Mouse (Mus musculus) c-Kit-negative CD71-positive TER-119-positive erythroid progenitor cells, embryonic 14.5 days (primary cell): ENCODE measurements around the gene Dgkb.

Experiments
- DNase-seq: peaks from one replicate; pipeline ENCODE4 v3.0.0-alpha.2; 2013; ENCODE audit warnings: low read depth, low spot score

Dgkb gene

DNA sequence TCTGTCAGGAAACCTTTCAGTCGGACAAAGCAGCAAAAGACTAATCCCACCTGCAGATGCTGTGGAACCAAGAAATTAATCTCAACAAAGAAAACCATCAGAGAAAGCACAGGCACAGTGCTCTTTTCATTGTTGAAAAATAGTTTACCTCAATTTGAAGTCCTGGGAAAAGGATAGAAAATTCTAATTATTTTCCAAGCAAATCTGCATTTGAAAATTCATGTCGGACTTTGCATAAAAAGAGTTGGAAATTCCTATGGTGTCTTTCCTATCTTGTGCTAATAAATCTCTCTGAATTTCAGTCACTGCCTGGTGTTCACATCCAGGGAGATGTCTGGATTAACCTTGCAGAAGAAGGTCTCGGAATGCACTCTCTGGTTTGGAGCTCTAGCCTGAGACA is at the start of gene Dgkb:
TSS of gene Dgkb (plus strand) at position 301 of the 400 bp plus-strand sequence.
- DNase-seq: no peak

DNA sequence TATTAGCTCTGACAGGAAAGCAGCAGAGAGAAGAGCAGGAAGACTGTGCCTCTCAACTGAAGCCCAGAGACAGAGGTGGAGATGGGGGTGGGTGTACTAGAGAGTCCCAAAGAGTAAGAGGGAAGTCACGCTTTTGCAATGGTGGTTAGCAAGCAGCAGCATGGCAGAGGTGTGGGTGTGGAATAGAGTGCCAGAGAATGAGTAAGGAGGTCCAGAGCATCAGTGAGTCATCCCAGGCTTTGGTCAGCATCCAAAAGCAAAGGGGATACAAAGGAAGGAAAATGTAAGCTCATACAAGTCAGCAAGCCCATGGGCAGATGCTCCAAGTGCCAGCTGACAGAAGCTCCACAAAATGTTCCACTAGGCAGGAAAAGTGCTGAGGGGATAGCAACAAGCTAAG is 47.7 kb upstream of the Dgkb start:
- no peak for DNase-seq

DNA sequence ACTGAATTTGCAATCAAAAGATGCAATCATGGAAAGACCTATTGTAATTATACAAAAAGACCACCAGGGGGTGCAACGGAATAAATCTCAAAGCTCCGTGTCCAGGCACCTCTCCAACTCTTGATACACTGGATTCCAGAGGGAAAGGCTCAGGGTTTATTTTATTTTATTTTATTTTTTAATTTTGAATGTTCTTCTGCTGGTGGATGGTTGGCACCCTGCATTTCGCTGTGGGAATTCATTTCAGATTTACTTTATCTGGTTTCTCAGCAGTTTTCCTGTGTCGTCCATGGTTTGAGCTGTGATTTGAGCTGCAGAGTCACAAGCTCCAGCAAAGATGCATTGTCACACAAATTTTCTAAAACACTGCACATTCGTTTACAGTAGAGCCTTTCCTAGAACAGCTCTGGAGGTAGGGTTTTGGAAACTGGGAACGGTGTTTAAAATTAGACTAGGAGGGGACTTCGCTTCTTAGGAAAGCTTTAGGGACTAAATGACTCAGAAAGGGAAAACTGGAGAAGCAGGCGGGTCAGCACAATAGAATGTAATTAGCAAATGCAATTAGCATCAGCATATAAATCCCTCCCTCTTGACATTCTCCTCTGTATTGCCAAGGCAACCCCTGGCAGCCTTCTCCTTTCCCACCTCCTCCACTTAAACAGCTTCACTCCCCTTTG is 43.7 kb upstream of the Dgkb start:
- DNase-seq: no peak

DNA sequence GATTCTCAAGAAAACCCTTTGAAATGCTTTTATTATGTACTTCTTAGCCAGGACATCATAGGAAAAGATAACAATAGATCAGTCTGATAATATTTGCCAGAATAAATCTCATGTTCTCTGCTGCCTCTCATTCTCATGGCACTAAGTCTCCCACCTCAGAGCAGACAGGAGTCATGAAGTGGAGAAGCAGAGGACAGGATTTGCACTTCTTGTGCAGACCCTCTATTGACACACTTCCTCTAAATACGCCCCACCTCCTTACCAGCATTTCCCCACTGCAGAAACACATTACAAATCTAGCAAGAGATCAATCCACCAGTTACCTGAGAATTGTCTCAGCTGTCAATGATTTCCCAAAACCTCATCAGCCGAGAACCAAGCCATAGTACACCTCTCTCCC is 42.9 kb upstream of the Dgkb start:
- DNase-seq: no peak

DNA sequence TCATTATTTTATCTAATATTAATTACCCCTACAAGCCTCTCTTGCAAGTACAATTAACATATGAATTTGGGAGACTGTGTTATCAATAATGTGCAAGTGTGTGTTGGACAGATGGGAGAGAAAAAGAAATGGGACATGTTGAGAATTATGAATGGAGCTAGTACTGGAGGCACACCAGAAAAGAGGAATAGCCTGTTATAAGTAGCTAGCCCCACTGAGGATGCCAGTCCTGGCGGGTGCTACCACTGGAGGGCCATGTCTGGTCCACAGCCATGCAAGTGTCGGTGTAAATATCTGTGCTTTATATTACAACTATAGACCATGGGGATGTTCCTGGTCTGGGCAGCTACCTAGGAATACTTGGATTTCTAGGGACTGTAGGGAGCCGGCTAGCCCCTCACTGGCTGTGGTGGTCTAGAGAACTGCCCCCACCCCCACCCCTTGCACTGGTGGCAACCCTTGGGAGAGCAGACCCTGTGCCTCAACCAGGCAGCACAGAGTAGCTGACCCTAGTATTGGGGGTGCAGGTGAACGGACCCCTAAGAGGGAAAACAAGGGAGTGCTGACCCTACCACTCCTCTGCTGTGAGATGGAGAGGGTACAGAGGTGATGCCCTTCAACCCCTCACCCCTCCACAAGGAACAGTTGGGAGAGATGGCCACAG is 21.1 kb upstream of the Dgkb start:
- no peak for DNase-seq

DNA sequence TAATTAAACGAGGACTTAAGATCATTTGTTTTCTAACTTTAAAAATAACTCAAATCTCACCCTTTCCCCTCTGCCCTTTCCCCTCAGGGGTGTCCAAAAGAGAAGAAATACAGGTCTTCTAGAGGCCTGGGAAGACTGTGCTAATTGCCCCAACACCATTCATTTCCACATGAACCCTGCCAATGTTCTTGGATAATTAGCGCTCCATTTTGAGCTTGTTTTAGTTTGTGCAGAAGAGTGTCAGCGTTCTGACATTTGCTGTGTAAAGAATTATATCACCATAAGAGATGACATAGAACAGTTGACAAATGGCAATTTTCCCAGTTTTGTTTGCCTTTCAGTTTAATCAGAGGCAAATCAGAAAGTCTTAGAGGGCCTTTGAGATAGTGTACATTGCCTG is 3.4 kb upstream of the Dgkb start:
- no peak for DNase-seq

DNA sequence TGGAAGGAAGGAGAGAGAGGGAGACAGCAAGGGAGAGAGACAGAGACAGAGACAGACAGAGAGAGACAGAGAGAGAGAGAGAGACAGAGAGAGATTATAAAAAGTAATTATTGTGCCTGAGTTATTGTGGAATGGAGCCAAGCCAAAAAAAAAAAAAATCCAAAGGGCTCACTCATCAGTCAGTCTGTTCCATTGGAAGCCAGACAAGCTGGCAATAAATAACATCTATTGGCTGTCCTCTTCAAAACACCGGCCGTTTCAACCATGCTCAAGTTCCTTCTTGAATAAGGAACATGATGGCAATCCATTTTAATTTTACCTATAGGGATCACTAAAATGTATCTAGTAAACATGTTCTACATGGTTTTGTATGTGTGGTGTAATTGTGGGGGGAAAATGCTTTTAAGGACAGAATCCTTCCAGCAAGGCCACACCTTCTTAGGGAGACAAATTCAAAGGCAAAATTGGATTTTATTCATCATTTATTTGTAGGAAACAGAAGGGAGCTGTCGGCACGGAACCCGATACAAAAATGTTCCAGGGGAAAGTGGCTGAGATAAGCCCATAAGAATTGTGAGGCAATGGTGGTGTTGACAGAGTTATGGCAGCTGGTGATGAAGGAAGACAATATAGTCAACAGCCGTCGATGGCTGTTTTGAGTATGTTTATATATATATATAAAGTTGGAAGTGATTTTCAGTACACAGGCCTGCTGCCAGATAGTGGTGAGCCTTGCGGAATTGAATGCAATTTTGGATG is 3.7 kb downstream of the Dgkb start:
- DNase-seq: no peak

DNA sequence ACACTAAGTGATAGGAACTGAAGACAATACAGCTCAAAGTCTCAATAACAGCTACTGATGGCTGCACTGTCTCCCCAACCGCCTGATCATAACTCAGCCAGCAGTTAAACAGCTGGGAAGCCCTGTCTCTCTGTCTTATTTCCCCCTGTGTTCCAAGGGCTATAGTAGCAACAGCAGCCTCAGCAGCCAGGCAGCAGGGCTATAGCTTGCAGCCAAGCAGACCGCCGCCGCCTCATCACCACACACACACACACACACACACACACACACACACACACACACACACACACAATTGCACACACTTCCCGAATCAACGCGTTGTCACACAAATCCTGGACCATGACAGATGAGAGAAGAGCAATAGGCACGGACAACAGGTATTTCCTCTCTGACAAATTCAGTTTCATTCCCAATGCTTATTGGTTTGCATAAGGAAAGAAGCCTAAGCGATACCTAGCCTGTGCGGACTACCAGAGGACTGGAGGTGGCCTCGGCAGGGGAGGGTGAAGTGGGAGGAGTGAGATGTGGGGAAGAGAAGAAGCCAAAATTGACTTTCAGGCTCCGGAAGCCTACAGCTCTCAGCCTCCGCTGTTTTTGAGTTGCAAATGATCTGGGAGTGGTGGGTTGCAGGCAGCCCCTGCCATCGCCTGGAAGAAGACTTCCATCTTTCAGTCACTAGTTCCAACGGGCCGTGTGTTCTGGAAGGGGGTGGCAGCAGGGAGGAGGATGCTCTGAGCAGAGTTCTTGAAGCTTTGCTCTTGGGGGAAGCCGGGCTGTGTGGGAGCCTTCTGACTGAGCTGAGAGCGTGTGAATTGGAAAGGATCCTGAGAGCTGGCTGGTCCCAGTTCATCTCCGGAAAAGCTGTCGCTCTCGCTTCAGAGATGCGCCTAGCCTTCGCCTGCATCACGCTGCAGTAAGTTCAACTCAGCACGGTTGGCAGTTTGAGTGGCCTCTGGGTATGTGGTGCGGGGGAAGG is 62.8 kb downstream of the Dgkb start:
- DNase-seq: no peak

DNA sequence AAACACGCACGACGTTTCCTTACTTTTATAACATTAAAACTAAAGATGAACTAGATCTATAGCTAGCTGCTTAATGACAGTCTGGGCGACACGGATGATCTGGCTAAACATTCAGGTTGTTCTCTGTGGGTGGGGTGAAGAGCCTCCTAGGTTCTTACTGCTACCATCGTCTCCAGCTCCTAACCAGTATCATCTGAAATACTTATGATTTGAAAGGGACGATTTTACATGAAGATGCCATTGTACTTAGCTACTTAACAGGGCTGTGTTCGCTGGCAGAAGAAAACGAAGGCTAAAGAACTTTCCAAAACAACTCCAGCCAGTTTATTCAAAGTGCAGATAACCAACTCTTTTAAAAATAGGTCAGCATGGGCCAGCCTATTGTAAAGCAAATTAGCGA is 63.9 kb downstream of the Dgkb start:
- DNase-seq: no peak

DNA sequence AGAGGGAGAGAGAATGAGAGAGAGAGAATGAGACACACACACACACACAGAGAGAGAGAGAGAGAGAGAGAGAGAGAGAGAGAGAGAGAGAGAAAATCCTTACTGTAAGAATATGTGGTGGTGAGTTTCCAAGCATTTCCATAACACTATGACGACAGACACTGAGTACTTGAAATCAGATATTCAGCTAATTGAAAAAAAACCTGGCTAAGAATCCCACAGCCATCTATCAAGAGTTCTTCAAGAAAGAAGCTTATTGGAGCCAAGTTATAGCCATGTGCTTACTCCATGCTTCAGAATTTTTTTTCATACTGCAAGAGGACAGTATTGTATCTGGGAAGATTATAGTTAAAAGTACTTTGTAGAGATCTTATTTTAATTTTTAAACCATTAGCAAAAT is 65.3 kb downstream of the Dgkb start:
- no peak for DNase-seq

DNA sequence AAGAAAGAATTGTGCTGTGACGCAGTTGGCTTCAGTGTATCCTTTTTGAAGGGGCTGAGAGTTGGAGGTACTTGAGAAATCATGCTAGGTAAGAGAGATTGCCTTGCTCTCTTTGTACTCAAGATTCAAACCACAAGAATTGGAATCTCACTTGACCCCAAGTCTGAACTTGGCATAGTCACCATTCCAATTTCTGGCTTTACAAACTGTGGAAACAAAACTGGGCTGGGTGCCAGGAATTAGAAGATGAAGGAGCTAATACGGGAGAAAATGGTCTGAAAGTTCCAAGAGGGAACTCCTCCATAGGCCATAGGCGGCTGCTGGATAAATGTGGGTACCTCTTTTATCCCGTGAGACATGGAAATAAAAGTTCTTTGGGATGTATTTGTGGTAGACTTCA is 66.3 kb downstream of the Dgkb start:
- no peak for DNase-seq

DNA sequence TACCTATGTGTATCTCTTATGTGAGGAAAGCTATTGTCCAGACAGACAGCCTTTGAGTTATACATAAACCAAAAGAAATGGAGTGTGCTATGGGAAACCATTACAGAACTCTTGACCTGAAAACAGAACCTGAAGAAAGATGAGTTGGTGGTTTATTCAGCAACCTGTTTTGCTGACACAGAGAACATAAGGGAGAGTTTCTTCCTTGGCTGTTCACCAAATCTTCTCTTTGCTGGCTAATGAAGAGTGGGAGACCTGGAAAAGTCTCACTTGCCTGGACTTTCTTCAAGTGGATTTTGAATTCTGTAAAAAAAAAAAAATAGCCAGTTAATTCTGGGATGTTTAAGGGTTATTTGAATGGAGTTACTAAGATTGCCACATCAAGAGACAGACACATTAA is 71.1 kb downstream of the Dgkb start:
- DNase-seq: no peak

DNA sequence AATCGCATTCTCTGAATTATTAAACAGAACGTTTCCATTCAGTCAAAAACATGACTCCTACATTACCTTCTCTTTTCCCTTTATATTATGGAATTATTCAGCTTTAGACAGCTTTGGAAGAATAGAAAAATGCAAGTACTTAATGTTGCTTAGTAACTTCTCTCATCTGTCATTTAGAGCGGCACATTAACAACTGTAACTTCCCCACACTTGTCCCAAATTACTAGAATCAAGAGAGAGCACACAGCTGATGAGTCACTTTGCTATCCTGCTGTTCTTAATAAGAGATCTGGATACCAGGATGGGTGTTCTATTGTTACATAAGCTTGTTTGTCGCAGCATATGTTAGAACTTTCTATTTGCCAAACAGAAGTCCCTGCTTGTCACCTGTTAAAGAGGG is 71.9 kb downstream of the Dgkb start:
- no peak for DNase-seq

DNA sequence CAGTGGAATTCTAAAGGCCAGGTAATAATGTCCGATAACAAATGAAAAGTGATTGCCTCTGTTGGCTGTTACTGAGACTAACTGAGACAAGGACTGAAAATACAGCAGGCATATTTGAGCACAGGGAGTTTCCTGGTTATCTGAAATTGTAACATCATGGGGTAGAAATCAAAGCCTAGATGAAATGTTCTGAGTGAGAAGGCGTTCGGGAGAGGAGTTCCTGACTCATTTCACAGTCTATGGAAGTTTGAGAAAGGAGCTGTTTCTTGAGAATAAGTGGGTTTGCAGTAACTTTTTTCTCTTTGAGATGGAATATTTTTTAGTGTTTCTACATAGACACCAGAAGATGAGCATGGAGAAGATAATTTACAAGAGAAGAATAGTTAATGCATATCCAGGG is 73.8 kb downstream of the Dgkb start:
- no peak for DNase-seq

DNA sequence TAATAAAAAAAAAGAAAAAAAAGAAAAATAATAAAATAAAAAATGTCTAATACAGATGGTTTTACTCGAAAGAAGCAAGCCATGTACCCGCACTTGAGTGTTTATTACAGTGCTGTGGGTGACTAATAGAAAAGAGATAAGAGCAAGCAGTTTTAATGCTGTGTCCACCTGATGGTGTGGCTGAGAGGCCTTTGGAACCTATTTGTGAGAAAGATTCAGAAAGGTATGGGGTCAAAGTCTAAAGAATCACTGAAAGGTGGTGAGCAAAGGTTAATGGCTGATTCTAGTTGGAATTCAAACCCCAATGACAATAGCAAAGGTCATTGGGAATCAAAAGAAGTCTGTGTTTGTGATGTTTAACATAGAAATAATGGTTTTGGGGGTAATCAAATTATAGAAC is 124.6 kb downstream of the Dgkb start:
- DNase-seq: no peak

DNA sequence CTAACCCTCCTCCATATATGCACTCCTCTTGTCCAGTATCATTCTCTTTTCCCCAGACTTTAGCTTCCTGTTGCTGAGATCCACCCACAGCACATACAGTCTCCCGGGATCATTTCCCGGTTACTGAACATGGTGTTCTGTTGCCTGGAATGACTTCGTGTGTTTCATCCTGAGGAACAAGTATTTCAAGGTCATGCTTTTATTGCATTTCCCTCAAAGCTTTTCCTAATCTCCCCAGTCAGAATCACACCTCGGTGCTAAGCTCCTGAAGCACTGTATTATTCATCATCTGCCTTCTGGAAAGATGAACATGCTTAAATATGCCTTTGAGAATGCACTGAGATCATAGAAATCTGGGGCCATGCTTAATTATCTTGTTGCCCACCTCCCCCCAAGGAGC is 138.7 kb downstream of the Dgkb start:
- no peak for DNase-seq

DNA sequence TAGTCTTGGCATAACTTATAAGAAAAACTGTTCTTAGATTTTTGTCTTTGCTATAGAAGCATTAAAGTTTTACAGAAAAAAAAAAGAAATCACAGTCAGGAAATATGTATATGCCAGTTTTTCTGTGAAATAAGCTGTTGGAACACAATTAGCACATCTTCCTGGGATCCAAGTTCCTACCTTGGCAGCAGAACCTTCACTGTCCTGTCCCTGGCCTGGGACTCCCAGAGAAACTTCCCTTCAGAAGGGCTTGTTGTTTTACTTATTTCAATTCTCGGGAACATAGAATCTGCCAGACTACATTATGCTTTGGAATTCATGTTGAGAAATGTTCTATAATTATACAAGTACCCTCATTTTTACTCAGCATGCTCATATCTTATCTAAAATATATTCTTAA is 154.0 kb downstream of the Dgkb start:
- no peak for DNase-seq

DNA sequence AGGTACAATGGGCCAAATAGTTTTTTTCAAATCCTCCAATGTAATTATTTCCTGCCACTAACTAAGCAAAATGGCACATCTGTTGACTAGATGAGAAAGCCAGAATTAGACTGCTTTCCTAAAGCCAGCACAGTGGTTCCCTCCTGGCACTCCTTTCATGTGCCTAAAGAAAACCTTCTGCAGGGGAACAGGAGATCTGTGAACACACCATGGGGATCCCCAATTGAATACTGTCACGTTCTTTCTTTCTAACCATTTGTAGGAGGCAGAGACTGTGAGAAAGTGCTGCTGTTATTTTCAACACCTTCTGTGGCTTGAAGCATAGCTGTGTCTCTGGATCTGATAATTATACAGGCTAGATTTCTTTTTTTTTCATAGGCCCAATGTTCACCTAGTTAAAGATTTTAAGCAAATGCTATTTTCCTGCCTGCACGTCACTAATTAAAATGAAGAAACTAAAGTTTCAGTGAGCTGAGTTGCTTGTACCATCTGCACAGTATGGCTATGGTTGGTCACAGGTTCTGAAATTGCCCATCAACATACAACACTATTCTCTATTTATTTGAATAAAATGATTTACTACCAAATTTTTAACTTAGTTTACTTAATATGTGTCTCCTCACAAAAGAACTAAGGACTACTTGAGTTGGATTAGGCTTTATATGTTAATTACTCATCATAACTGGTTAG is 161.1 kb downstream of the Dgkb start:
- DNase-seq: no peak

DNA sequence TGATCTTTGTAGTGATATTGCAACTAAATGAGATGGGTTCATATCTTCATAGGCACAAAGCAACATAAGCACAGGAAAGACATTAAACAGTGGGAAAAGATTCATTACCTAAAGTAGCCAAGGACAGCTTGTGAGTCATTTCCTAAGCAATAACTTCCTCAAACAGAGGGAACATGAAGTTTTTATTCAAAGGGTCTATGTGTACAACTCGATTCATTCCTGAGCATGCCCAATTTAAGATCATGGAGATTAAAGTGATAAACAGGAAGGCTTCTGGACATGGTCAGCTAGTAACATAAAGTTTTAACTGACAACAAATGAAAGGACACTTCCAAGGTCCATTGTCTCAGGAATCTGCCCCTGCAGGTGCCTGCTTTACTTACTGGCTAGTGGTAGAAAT is 167.8 kb downstream of the Dgkb start:
- DNase-seq: no peak

DNA sequence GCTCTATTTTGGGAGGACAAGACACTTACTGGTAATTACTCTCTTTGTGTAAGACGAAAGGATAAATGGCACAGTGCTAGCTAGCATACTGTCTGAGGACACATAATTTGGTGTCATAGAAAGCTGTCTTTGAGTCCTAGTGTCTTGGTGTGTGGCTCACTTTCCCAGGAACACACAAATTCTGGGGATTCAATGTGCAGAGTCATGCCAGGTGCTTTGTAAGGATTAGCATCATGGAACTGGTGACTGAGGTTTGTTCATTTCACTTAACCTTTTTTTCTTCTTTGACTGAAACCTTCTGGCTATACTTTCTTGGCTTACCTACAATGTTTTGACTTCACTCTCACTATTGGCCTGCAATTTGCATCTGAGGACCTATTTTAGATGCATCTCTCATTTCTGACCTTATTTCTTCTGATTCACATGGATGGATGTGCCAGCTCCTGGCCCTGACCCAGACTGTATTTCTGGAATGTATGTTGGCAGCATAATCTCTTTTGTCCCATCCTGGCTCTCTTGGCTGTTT is 170.6 kb downstream of the Dgkb start:
- no peak for DNase-seq

DNA sequence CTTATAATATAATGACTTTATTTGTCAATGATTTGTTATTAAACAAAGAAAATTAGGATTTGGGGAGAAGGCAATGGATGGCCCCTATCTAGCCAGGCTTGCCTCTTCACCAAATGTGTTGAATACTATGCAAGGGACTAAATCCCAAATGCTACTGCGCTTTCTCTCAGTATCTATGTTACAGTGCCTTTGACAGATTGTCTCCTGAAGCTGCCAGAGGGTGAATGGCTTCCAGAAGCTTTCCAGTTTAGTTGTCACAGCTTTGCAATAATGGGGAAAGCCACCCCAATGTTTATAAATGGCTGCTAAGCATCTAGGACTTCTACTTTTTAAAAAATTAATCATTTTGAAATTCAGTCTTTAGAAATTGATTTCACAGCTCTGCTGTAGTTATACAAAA is 175.7 kb downstream of the Dgkb start:
- DNase-seq: no peak
